Mouse (Mus musculus) limb, embryonic 12.5 days (tissue): Measurements from ENCODE around the gene Daam2. TPM values are rescaled to one million over a fixed set of nuclear protein-coding genes. Genes with fewer than 3 reads are reported as not detected.

Experiments
- ATAC-seq: fragments of 200-750 bp; cut with Nextera tagmentation; 2 replicates; pipeline ENCODE4 v1.8.0; 2017; ENCODE audit warnings: low read depth, moderate TSS enrichment; ENCODE audit not compliant: insufficient number of reproducible peaks, insufficient read depth, low FRiP score, low TSS enrichment
- H3K27ac ChIP-seq: fragments of 300-500 bp; sonication (generic); 2 replicates; pipeline ENCODE4 v1.5.1; 2016; ENCODE audit warnings: mild to moderate bottlenecking, moderate library complexity
- H3K27me3 ChIP-seq: fragments of 300-500 bp; sonication (generic); 2 replicates; pipeline ENCODE4 v1.6.1; 2016; ENCODE audit warnings: mild to moderate bottlenecking, moderate library complexity
- H3K36me3 ChIP-seq: fragments of 300-500 bp; sonication (generic); 2 replicates; pipeline ENCODE4 v1.6.1; 2016; ENCODE audit warnings: mild to moderate bottlenecking, moderate library complexity
- H3K4me1 ChIP-seq: fragments of 300-500 bp; sonication (generic); replicated peaks from 2 replicates; pipeline ENCODE4 v1.6.1; 2016
- H3K4me2 ChIP-seq: fragments of 300-500 bp; sonication (generic); 2 replicates; pipeline ENCODE4 v1.6.1; 2016; ENCODE audit warnings: mild to moderate bottlenecking, moderate library complexity
- H3K4me3 ChIP-seq: fragments of 300-500 bp; sonication (generic); replicated peaks from 2 replicates; pipeline ENCODE4 v1.5.1; 2016; ENCODE audit warnings: mild to moderate bottlenecking
- H3K9ac ChIP-seq: fragments of 300-500 bp; sonication (generic); replicated peaks from 2 replicates; pipeline ENCODE4 v1.6.1; 2016; ENCODE audit warnings: mild to moderate bottlenecking, moderate library complexity
- H3K9me3 ChIP-seq: fragments of 300-500 bp; sonication (generic); 2 replicates; pipeline ENCODE4 v1.6.1; 2016; ENCODE audit warnings: mild to moderate bottlenecking, moderate library complexity
- WGBS: fragments of 180-500 bp; shearing (Covaris S2); methylation state at CpG from one replicate; pipeline ENCODE4 v1.1.7; 2016; 5-methylcytosine and 5-hydroxymethylcytosine counted together
- polyA plus RNA-seq: library from polyadenylated mRNA; unstranded; fragments of >200 nt; fragmentation: Nextera tagmentation; extraction: Ambion mirVana; gene quantifications from 2 replicates; pipeline ENCODE4 v1.2.1, GENCODE M21; 2016

Gene Daam2
- polyA plus RNA-seq, 1 experiment from 2014 or later, result 10.7 TPM

- Histone ChIP-seq H3K9ac (no peak overlapping the region), H3K4me3 (no peak overlapping the region), H3K9me3 (no peaks in the 10 kb centered on the region), H3K4me1 (no peaks in the 10 kb centered on the region), H3K27me3 (no peaks in the 10 kb centered on the region), H3K27ac (no peak overlapping the region), H3K36me3 (peaks cover 93% of the 10 kb centered on the region), H3K4me2 (no peak overlapping the region)
- 81% methylated on average over 3 of the region's 3 CpGs for WGBS
- ATAC-seq, result no peak
These were observed 82.3 kb downstream of the Daam2 start for GRCm38 (mm10) chr17:49481876-49482275.

- Histone ChIP-seq H3K4me2 (no peak overlapping the region), H3K9ac (no peak overlapping the region), H3K4me3 (no peak overlapping the region), H3K36me3 (peaks cover 81% of the 10 kb centered on the region), H3K9me3 (no peaks in the 10 kb centered on the region), H3K27ac (no peak overlapping the region), H3K27me3 (no peaks in the 10 kb centered on the region), H3K4me1 (peaks cover 9% of the 10 kb centered on the region)
- no peak for ATAC-seq
- 84% methylated on average over 4 of the region's 4 CpGs for WGBS
These were observed 86.8 kb downstream of the Daam2 start for GRCm38 (mm10) chr17:49477370-49477769.

GRCm38 (mm10) chr17:49475174-49475573 lies 89.0 kb downstream of the Daam2 start:
- Histone ChIP-seq H3K4me3 (no peak overlapping the region), H3K9me3 (no peaks in the 10 kb centered on the region), H3K4me1 (peaks cover 12% of the 10 kb centered on the region), H3K36me3 (peaks cover 79% of the 10 kb centered on the region), H3K4me2 (no peak overlapping the region), H3K9ac (no peak overlapping the region), H3K27me3 (no peaks in the 10 kb centered on the region), H3K27ac (no peak overlapping the region)
- ATAC-seq, result no peak
- 63% methylated on average over 1 of the region's 1 CpGs for WGBS

DNA sequence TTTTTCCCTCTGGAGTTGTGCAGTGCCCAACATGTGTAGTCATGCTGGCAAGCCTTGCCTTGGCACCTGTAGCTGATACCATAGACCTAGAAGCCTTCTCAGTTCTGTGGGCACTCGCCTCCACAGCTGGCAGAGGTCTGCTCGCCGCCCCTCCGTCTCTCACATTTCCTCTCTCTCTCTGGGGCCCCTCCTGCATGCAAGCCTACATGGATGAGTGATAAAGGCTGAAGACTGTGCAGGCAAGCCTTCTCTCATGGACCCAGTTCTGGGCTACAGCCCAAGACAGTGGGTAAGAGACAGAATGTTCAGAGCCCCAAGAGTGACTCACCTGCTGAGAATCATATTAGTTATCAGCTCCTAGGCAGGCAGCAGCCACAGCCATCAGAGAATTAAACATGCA lies 90.1 kb downstream of the Daam2 start:
- no peak overlapping the region for H3K27ac ChIP-seq
- no peak overlapping the region for H3K4me2 ChIP-seq
- no peaks in the 10 kb centered on the region for H3K9me3 ChIP-seq
- WGBS, result 92% methylated on average over 4 of the region's 4 CpGs
- H3K9ac ChIP-seq, result no peak overlapping the region
- H3K4me3 ChIP-seq, result no peak overlapping the region
- no peak for ATAC-seq
- peaks cover 79% of the 10 kb centered on the region for H3K36me3 ChIP-seq
- no peaks in the 10 kb centered on the region for H3K27me3 ChIP-seq
- peaks cover 12% of the 10 kb centered on the region for H3K4me1 ChIP-seq

GRCm38 (mm10) chr17:49472626-49473025 lies 91.5 kb downstream of the Daam2 start:
- H3K36me3 ChIP-seq, result peaks cover 72% of the 10 kb centered on the region
- peak; percentile 72; the same call in 1 of the 2 replicates for ATAC-seq

DNA sequence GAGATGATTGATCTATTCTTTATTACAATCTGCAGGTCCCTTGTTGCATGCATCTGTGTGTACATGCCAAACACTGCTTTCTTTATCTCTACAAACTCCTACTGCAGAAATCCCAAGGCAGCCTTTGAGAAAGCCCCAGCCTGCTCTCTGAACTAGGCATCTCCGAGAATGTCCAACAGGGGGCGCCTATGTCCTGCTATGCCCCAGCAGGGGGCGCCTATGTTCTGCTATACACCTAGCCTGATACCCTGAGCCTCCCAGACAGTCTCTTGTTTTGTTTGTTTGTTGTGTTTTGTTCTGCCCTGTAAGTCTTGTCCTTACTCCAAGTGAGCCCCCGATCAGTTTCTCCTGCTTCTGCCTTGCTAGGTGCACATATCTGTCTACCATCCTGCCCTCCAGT lies 95.9 kb downstream of the Daam2 start:
- Histone ChIP-seq H3K4me3 (no peak overlapping the region), H3K9ac (no peak overlapping the region), H3K4me2 (no peak overlapping the region), H3K27me3 (no peaks in the 10 kb centered on the region), H3K36me3 (peaks cover 77% of the 10 kb centered on the region), H3K9me3 (no peaks in the 10 kb centered on the region), H3K4me1 (peaks cover 11% of the 10 kb centered on the region), H3K27ac (no peak overlapping the region)
- 30% methylated on average over 4 of the region's 4 CpGs for WGBS
- no peak for ATAC-seq

More at GRCm38 (mm10) chr17:49472626-49473025, 91.5 kb downstream of the Daam2 start:
- 76% methylated on average over 8 of the region's 8 CpGs for WGBS
- Histone ChIP-seq H3K9me3 (no peaks in the 10 kb centered on the region), H3K27me3 (no peaks in the 10 kb centered on the region), H3K4me2 (no peak overlapping the region), H3K9ac (no peak overlapping the region), H3K4me1 (peaks cover 12% of the 10 kb centered on the region), H3K4me3 (no peak overlapping the region), H3K27ac (0 out of 2 replicates have a peak overlapping the region, but pooled peaks have one; percentile 32)

GRCm38 (mm10) chr17:49464884-49465283 lies 99.3 kb downstream of the Daam2 start:
- Histone ChIP-seq H3K27ac (no peak overlapping the region), H3K4me2 (no peak overlapping the region), H3K27me3 (no peaks in the 10 kb centered on the region), H3K4me1 (no peaks in the 10 kb centered on the region), H3K9me3 (no peaks in the 10 kb centered on the region), H3K9ac (no peak overlapping the region), H3K36me3 (peaks cover 80% of the 10 kb centered on the region), H3K4me3 (no peak overlapping the region)
- 88% methylated on average over 3 of the region's 3 CpGs for WGBS
- no peak for ATAC-seq

- no peak overlapping the region for H3K4me3 ChIP-seq
- WGBS, result 89% methylated on average over 18 of the region's 18 CpGs
- peaks cover 95% of the 10 kb centered on the region for H3K36me3 ChIP-seq
These were observed 105.8 kb downstream of the Daam2 start for GRCm38 (mm10) chr17:49458386-49458785.

GRCm38 (mm10) chr17:49457833-49458232 lies 106.3 kb downstream of the Daam2 start:
- H3K9me3 ChIP-seq, result no peaks in the 10 kb centered on the region
- no peak for ATAC-seq
- H3K4me1 ChIP-seq, result no peaks in the 10 kb centered on the region
- no peaks in the 10 kb centered on the region for H3K27me3 ChIP-seq
- 98% methylated on average over 3 of the region's 3 CpGs for WGBS
- no peak overlapping the region for H3K4me2 ChIP-seq
- no peak overlapping the region for H3K4me3 ChIP-seq
- peaks cover 98% of the 10 kb centered on the region for H3K36me3 ChIP-seq
- no peak overlapping the region for H3K27ac ChIP-seq
- H3K9ac ChIP-seq, result no peak overlapping the region

More at GRCm38 (mm10) chr17:49458386-49458785, 105.8 kb downstream of the Daam2 start:
- no peak overlapping the region for H3K4me2 ChIP-seq
- no peaks in the 10 kb centered on the region for H3K27me3 ChIP-seq
- no peak overlapping the region for H3K9ac ChIP-seq
- no peaks in the 10 kb centered on the region for H3K4me1 ChIP-seq
- H3K9me3 ChIP-seq, result no peaks in the 10 kb centered on the region
- no peak overlapping the region for H3K27ac ChIP-seq
- ATAC-seq, result no peak

DNA sequence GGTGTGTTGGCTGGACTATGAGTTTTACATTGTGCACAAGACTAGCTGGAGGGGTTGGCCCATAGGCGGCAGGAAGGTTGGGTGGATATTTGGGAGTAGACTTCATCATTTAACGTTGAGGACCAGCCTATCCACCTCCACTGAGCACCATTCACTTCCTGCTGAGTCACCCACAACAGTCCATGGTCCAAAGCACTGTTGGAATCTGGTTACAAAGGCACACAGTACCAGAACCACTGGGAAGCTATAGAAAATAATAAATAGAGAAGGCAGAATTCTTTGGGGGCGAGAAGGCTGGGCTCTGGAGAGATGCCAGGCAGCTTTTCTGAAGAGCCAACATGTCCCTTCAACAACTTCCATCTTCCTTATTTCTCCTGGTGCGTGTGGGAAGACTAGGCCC lies 107.8 kb downstream of the Daam2 start:
- H3K36me3 ChIP-seq, result peaks cover 99% of the 10 kb centered on the region
- no peaks in the 10 kb centered on the region for H3K9me3 ChIP-seq
- H3K27me3 ChIP-seq, result no peaks in the 10 kb centered on the region
- ATAC-seq, result no peak
- no peak overlapping the region for H3K27ac ChIP-seq
- H3K9ac ChIP-seq, result no peak overlapping the region
- 86% methylated on average over 4 of the region's 4 CpGs for WGBS
- no peak overlapping the region for H3K4me2 ChIP-seq
- no peak overlapping the region for H3K4me3 ChIP-seq
- H3K4me1 ChIP-seq, result no peaks in the 10 kb centered on the region

GRCm38 (mm10) chr17:49450922-49451321 lies 113.2 kb downstream of the Daam2 start:
- H3K36me3 ChIP-seq, result peaks cover 63% of the 10 kb centered on the region
- no peak overlapping the region for H3K4me2 ChIP-seq
- no peaks in the 10 kb centered on the region for H3K27me3 ChIP-seq
- H3K27ac ChIP-seq, result no peak overlapping the region
- no peaks in the 10 kb centered on the region for H3K9me3 ChIP-seq
- no peak for ATAC-seq
- H3K9ac ChIP-seq, result no peak overlapping the region
- WGBS, result 81% methylated on average over 6 of the region's 6 CpGs
- peaks cover 6% of the 10 kb centered on the region for H3K4me1 ChIP-seq
- H3K4me3 ChIP-seq, result no peak overlapping the region

- H3K9ac ChIP-seq, result no peak overlapping the region
- ATAC-seq, result no peak
- 68% methylated on average over 8 of the region's 8 CpGs for WGBS
These were observed 114.9 kb downstream of the Daam2 start for GRCm38 (mm10) chr17:49449230-49449608.

More at GRCm38 (mm10) chr17:49449230-49449608, 114.9 kb downstream of the Daam2 start:
- Histone ChIP-seq H3K36me3 (peaks cover 46% of the 10 kb centered on the region), H3K27ac (no peak overlapping the region), H3K4me3 (no peak overlapping the region), H3K4me1 (peaks cover 6% of the 10 kb centered on the region), H3K27me3 (no peaks in the 10 kb centered on the region), H3K4me2 (no peak overlapping the region), H3K9me3 (no peaks in the 10 kb centered on the region)
